Mouse (Mus musculus): Measurements from ENCODE around the gene Stbd1.

Stbd1 gene

GRCm38 (mm10) chr5:92602691-92603690 is at the start of gene Stbd1:
Stbd1 (plus strand) TSS chr5:92603041.
- peak; percentile 35 for DNase-seq (ENCODE audit: low read depth, low spot score)

DNA sequence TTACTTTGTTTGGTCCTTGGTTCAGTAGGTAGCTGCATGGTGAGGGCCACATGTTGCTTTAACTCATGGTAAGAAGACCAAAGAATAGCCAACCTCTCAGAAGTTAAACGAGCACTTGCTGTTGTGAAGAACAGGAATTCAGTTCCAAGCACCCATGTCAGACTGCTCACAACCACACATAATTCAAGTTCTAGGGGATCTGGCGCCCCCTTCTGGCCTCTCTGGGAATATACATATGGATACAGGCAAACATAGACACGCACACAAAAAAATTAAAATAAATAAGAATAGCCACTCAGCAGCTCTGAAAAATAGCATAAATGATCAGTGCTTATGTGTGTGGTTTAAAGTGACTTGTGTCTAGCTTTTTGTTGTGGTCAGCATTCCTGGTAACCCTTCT is 48.9 kb upstream of the Stbd1 start:
- DNase-seq (ENCODE audit: low read depth, low spot score), result no peak

GRCm38 (mm10) chr5:92554443-92554842 is 48.4 kb upstream of the Stbd1 start:
- DNase-seq (ENCODE audit: low read depth, low spot score), result no peak

GRCm38 (mm10) chr5:92554891-92555511 is 47.8 kb upstream of the Stbd1 start, which contains the start of gene Fam47e:
Fam47e (plus strand) TSS chr5:92555069.
- no peak for DNase-seq (ENCODE audit: low read depth, low spot score)

GRCm38 (mm10) chr5:92555905-92556304 is 46.9 kb upstream of the Stbd1 start:
- DNase-seq (ENCODE audit: low read depth, low spot score), result no peak

- DNase-seq (ENCODE audit: low read depth, low spot score), result no peak
Measured at GRCm38 (mm10) chr5:92557508-92557907, 45.3 kb upstream of the Stbd1 start.

DNA sequence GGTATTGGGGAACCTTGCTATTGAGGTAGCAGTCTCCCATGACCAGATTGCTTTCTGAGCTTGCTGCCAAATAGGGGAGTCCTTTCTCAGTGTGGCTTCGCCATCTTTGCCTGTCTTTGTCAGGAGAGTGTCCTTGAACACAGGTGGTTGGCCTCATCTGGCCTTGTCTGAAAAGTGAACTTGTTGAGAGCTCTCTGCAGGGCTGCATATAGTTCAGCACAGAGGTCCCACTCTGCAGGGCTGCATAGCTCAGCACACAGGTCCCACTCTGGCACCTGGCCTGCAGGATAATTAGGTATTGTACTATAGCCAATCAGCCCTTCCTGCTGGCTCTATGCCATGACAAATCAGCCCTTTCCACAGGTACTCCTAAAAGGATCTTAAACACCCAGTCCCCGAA is 42.6 kb upstream of the Stbd1 start:
- no peak for DNase-seq (ENCODE audit: low read depth, low spot score)

- DNase-seq (ENCODE audit: low read depth, low spot score), result no peak
Measured at GRCm38 (mm10) chr5:92562002-92562401, 40.8 kb upstream of the Stbd1 start.

DNA sequence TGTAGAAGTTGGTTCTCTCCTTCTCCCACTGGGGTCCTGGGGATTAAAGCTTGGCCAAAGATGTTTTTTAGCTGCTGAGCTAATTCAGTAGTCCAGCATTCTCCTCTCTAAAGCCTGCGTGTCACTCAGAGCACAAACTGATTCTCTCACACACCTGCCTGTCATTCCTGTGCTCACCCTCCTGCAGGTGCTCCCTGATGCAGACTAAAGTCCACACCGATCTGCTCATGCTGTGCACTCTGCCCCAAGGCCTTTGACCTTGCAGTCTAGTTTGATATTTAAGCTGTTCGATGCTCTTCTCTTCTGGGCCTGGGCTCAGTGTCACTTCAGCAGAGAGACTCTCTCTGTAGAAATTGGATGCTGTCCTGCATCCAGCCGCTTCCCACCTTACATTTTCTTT is 31.6 kb upstream of the Stbd1 start:
- no peak for DNase-seq (ENCODE audit: low read depth, low spot score)

- DNase-seq (ENCODE audit: low read depth, low spot score), result no peak
Measured at GRCm38 (mm10) chr5:92579559-92579958, 23.3 kb upstream of the Stbd1 start.

- DNase-seq (ENCODE audit: low read depth, low spot score), result no peak
Measured at GRCm38 (mm10) chr5:92585932-92586331, 16.9 kb upstream of the Stbd1 start.

GRCm38 (mm10) chr5:92595026-92595425 is 7.8 kb upstream of the Stbd1 start:
- no peak for DNase-seq (ENCODE audit: low read depth, low spot score)

- no peak for DNase-seq (ENCODE audit: low read depth, low spot score)
Measured at GRCm38 (mm10) chr5:92596865-92597264, 6.0 kb upstream of the Stbd1 start.

DNA sequence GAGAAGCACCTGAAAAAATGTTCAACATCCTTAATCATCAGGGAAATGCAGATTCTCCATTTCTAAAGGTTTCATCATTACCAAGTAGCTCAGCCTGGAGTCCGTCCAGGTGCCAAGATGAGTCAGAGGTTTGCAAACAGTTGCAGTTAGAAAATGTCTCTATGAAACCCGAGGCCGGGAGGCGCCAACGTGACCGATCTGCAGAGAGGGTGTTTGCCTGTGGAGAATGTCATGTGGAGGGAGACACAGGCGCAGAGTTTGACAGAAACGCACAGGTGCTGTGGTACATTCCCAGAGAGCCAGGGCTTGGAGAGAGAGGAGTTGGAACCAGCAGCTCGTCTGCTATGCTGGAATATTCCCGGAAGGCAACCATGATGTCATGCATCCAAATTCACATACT is 3.8 kb upstream of the Stbd1 start:
- DNase-seq (ENCODE audit: low read depth, low spot score), result no peak

- no peak for DNase-seq (ENCODE audit: low read depth, low spot score)
Measured at GRCm38 (mm10) chr5:92604452-92605247, 1.8 kb downstream of the Stbd1 start.

GRCm38 (mm10) chr5:92607492-92608229 is 4.8 kb downstream of the Stbd1 start:
- DNase-seq (ENCODE audit: low read depth, low spot score), result no peak

DNA sequence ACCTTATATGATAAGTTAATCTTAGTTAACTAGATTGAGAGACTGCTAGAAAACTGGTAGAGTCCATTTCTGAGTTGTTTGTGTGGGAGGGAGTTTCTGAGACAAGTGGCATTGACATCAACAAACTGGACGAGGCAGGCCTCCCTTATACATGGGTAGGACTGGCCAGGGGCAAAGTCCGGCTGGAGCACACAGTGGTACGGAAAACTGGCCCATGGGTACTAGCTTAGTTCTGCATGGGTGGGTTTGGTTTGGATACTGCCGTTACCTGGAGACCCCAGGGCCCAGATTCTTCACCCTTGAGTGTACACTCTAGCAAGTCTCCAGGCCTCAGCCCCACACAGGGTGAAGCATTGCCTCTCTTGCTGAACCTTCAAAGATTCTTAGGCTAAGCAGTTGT is 9.9 kb downstream of the Stbd1 start:
- no peak for DNase-seq (ENCODE audit: low read depth, low spot score)

GRCm38 (mm10) chr5:92621883-92622282 is 19.0 kb downstream of the Stbd1 start:
- no peak for DNase-seq (ENCODE audit: low read depth, low spot score)

DNA sequence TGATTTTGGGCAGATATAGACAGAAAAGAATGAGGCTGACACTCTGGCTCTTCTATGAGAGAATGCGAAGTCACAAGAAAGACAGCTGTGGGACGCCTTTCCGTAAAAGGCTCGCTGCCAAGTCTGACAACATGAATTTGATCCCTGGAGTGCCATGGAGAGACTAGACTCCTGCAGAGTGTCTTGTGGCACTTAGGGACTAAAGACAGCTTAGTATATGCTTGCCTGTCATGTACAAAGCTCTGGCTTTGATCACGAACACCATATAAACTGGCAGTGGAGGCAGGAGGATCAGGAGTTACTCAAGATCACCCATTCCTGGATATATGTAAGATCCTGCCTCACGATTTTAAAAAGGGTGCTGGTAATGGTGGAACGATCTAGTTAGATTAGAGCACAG is 25.1 kb downstream of the Stbd1 start:
- DNase-seq (ENCODE audit: low read depth, low spot score), result no peak

DNA sequence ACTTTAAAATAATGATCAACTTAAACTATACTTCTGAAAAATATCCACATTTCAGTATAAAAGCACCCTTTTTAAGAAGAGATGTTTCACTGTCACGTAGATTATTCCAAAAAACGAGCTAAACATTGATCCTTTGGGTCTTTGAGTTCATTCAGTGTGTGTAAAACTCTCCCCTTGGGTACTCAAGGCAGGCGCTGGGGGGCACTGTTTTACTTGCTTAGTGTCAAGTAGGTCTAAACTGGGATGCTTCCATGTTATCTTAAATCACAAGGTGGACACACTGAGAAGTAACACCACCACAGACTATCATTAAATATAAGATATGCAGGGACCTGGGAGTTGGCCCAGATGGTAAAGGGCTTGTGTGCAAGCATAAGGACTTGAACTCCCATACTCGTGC is 30.7 kb downstream of the Stbd1 start:
- no peak for DNase-seq (ENCODE audit: low read depth, low spot score)

- no peak for DNase-seq (ENCODE audit: low read depth, low spot score)
Measured at GRCm38 (mm10) chr5:92634916-92635315, 32.1 kb downstream of the Stbd1 start.
